Mouse (Mus musculus) embryonic facial prominence, embryonic 13.5 days (tissue): ENCODE results near the gene Prpf8. TPM values are rescaled to one million over a fixed set of nuclear protein-coding genes. Genes with fewer than 3 reads are reported as not detected.
"Not testable (repeated sequence)": the region's sequence is repeated elsewhere in the genome, so short reads cannot be mapped to it uniquely, and the experiment has no call there.

Source experiments
- ATAC-seq: fragments of 200-750 bp; cut with Nextera tagmentation; 2 replicates; pipeline ENCODE4 v1.8.0; 2017; ENCODE audit warnings: low read depth; ENCODE audit not compliant: insufficient number of reproducible peaks, insufficient read depth, low FRiP score, low TSS enrichment
- H3K27ac ChIP-seq: fragments of 300-500 bp; sonication (generic); 2 replicates; pipeline ENCODE4 v1.5.1; 2015; ENCODE audit warnings: moderate library complexity, mild to moderate bottlenecking, inconsistent platforms
- H3K27me3 ChIP-seq: fragments of 300-500 bp; sonication (generic); 2 replicates; pipeline ENCODE4 v1.6.1; 2015; ENCODE audit warnings: mild to moderate bottlenecking, inconsistent platforms
- H3K36me3 ChIP-seq: fragments of 300-500 bp; sonication (generic); 2 replicates; pipeline ENCODE4 v1.6.1; 2015; ENCODE audit warnings: mild to moderate bottlenecking, inconsistent platforms
- H3K4me1 ChIP-seq: fragments of 300-500 bp; sonication (generic); 2 replicates; pipeline ENCODE4 v1.6.1; 2015; ENCODE audit warnings: inconsistent platforms
- H3K4me2 ChIP-seq: fragments of 300-500 bp; sonication (generic); 2 replicates; pipeline ENCODE4 v1.6.1; 2015; ENCODE audit warnings: moderate library complexity, mild to moderate bottlenecking, inconsistent platforms
- H3K4me3 ChIP-seq: fragments of 300-500 bp; sonication (generic); 2 replicates; pipeline ENCODE4 v1.5.1; 2015; ENCODE audit warnings: mild to moderate bottlenecking, inconsistent platforms
- H3K9ac ChIP-seq: fragments of 300-500 bp; sonication (generic); 2 replicates; pipeline ENCODE4 v1.6.1; 2015; ENCODE audit warnings: mild to moderate bottlenecking, inconsistent platforms
- H3K9me3 ChIP-seq: fragments of 300-500 bp; sonication (generic); 2 replicates; pipeline ENCODE4 v1.6.1; 2016; ENCODE audit warnings: inconsistent platforms
- WGBS: fragments of 180-500 bp; shearing (Covaris S2); methylation state at CpG from one replicate; pipeline ENCODE4 v1.1.7; 2015; ENCODE audit warnings: mixed read lengths; 5-methylcytosine and 5-hydroxymethylcytosine counted together
- polyA plus RNA-seq: library from polyadenylated mRNA; unstranded; fragments of >200 nt; fragmentation: Nextera tagmentation; extraction: Ambion mirVana; gene quantifications from 2 replicates; pipeline ENCODE4 v1.2.1, GENCODE M21; 2015

Gene Prpf8
- polyA plus RNA-seq, 1 experiment from 2014 or later = 62.5 TPM

GRCm38 (mm10) chr11:75452081-75452480, 34.5 kb upstream of the Prpf8 start:
- 90% methylated on average over 8 of the region's 8 CpGs for WGBS
- Histone ChIP-seq H3K4me3 (no peak overlapping the region), H3K9me3 (no peaks in the 10 kb centered on the region), H3K27ac (no peak overlapping the region), H3K4me1 (peaks cover 22% of the 10 kb centered on the region), H3K27me3 (no peaks in the 10 kb centered on the region), H3K36me3 (peaks cover 45% of the 10 kb centered on the region), H3K4me2 (no peak overlapping the region), H3K9ac (no peak overlapping the region)
- no peak for ATAC-seq

GRCm38 (mm10) chr11:75452812-75453557, 33.6 kb upstream of the Prpf8 start:
- no peak overlapping the region for H3K4me3 ChIP-seq
- no peaks in the 10 kb centered on the region for H3K9me3 ChIP-seq
- peak overlapping the region; percentile 100 for H3K4me2 ChIP-seq
- H3K4me1 ChIP-seq = peaks cover 22% of the 10 kb centered on the region
- peaks cover 36% of the 10 kb centered on the region for H3K36me3 ChIP-seq
- 91% methylated on average over 31 of the region's 31 CpGs for WGBS
- no peaks in the 10 kb centered on the region for H3K27me3 ChIP-seq
- peak overlapping the region; percentile 80; the same call in 1 of the 2 replicates for H3K9ac ChIP-seq
- ATAC-seq = no peak
- no peak overlapping the region for H3K27ac ChIP-seq

GRCm38 (mm10) chr11:75453991-75454930, 32.4 kb upstream of the Prpf8 start, which contains the start of gene Wdr81:
Gene Wdr81, minus strand, starts transcription at chr11:75454717.
- Histone ChIP-seq H3K9ac (peak within 1 kb of the TSS; percentile 80), H3K4me3 (peak within 1 kb of the TSS; percentile 64), H3K36me3 (peaks cover 24% of the 10 kb centered on the region), H3K27me3 (no peaks in the 10 kb centered on the region), H3K4me1 (peaks cover 25% of the 10 kb centered on the region), H3K9me3 (no peaks in the 10 kb centered on the region), H3K27ac (peak within 1 kb of the TSS; percentile 52), H3K4me2 (peak within 1 kb of the TSS; percentile 100)
- WGBS = 2% methylated on average over 56 of the region's 56 CpGs
- peak; percentile 92 for ATAC-seq

- Histone ChIP-seq H3K36me3 (peaks cover 20% of the 10 kb centered on the region), H3K9ac (peak overlapping the region; percentile 80), H3K4me1 (peaks cover 34% of the 10 kb centered on the region), H3K9me3 (no peaks in the 10 kb centered on the region), H3K27me3 (no peaks in the 10 kb centered on the region), H3K27ac (peak overlapping the region; percentile 52), H3K4me3 (peak overlapping the region; percentile 64), H3K4me2 (peak overlapping the region; percentile 100)
- ATAC-seq = no peak
- WGBS = 75% methylated on average over 10 of the region's 10 CpGs
These were observed 31.4 kb upstream of the Prpf8 start for GRCm38 (mm10) chr11:75455041-75455736.

- WGBS = 90% methylated on average over 2 of the region's 2 CpGs
- not testable (repeated sequence) for H3K9ac ChIP-seq, H3K27ac ChIP-seq, H3K27me3 ChIP-seq, H3K4me2 ChIP-seq, H3K4me3 ChIP-seq, H3K9me3 ChIP-seq, ATAC-seq
- Histone ChIP-seq H3K4me1 (peaks cover 31% of the 10 kb centered on the region), H3K36me3 (peaks cover 14% of the 10 kb centered on the region)
These were observed 30.6 kb upstream of the Prpf8 start for GRCm38 (mm10) chr11:75455971-75456370.

DNA sequence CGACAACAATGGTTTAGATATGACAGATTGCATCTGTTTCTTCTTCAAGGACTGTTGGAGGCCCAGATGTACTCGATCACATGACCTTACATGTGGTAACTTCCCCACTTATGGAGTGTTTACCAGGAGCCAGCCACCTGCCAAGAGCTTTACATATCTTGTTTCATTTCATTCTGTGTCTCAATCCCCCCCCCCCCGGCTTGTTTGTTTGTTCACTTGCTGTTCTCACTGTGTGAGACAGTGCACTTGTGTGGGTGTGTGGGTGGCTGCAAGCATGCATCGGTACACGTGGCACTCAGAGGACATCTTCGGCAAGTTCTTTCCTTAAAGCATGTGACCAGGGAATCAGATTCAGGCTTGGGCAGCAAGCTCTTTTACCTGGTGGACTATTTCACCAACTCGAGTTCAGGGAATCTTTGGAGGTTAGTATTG, 30.2 kb upstream of the Prpf8 start:
- 82% methylated on average over 7 of the region's 7 CpGs for WGBS
- Histone ChIP-seq H3K9ac (no peak overlapping the region), H3K4me1 (peaks cover 31% of the 10 kb centered on the region), H3K36me3 (peaks cover 9% of the 10 kb centered on the region; the same call in 1 of the 2 replicates), H3K27me3 (no peaks in the 10 kb centered on the region), H3K9me3 (no peaks in the 10 kb centered on the region), H3K4me2 (no peak overlapping the region), H3K27ac (no peak overlapping the region), H3K4me3 (no peak overlapping the region)
- no peak for ATAC-seq

DNA sequence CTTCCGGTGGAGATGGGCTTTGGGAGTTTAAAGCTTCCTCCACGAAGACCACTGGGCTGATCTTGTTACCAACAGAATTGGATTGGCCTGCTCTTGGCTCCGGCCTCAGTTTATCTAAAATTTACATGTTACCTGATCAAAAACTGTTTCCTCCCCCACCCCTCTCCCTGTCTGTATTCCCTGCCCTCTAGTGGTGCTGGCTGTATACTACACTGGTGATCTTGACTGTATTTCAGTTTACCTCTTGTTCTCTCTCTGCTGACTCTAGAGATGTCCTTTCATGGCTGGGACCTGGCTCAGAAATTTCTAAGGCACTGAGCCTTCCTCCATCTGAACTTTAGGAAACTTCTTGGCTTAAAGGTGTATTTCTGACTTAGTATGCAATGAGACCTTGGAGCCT, 28.4 kb upstream of the Prpf8 start:
- no peak overlapping the region for H3K27ac ChIP-seq
- peaks cover 45% of the 10 kb centered on the region for H3K4me1 ChIP-seq
- WGBS = 21% methylated on average over 3 of the region's 3 CpGs
- H3K36me3 ChIP-seq = no peaks in the 10 kb centered on the region
- no peak overlapping the region for H3K4me3 ChIP-seq
- ATAC-seq = no peak
- no peak overlapping the region for H3K4me2 ChIP-seq
- no peaks in the 10 kb centered on the region for H3K27me3 ChIP-seq
- no peaks in the 10 kb centered on the region for H3K9me3 ChIP-seq
- no peak overlapping the region for H3K9ac ChIP-seq

- 81% methylated on average over 8 of the region's 8 CpGs for WGBS
- Histone ChIP-seq H3K4me1 (peaks cover 46% of the 10 kb centered on the region), H3K36me3 (no peaks in the 10 kb centered on the region), H3K9me3 (no peaks in the 10 kb centered on the region), H3K4me2 (no peak overlapping the region), H3K4me3 (no peak overlapping the region), H3K27me3 (no peaks in the 10 kb centered on the region), H3K9ac (no peak overlapping the region), H3K27ac (no peak overlapping the region)
- no peak for ATAC-seq
These were observed 28.0 kb upstream of the Prpf8 start for GRCm38 (mm10) chr11:75458628-75459041.

DNA sequence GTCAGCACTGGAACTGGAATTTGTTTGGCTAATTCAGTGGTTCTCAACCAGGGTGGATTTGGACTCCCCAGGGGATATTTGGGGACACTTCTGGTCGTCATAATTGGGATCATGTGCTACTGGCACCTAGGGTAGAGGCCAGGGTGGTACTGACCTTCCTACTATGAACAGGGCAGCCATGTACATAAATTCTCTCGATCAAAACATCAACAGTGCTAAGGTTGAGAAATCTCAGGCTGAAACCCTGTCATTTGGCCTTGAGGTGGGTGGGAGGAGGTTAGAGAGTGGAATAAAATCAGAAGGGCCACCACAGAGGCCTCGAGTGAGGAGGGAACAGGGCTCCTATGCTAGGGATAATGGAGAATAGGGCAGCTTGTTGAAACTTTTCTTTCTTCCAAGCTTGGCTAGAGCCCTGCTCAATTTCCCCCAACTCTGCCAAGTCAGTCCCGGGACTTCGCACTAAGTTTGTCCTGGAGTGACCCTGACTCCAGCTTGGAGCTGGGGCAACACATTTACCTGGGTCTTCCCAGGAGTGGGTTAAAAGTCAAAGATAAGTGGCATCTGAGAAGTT, 27.4 kb upstream of the Prpf8 start:
- Histone ChIP-seq H3K4me2 (peak overlapping the region; percentile 98; the same call in 1 of the 2 replicates), H3K27me3 (no peaks in the 10 kb centered on the region), H3K4me3 (no peak overlapping the region), H3K36me3 (no peaks in the 10 kb centered on the region), H3K9me3 (no peaks in the 10 kb centered on the region), H3K4me1 (peaks cover 42% of the 10 kb centered on the region), H3K27ac (peak overlapping the region; percentile 95; the same call in 1 of the 2 replicates), H3K9ac (no peak overlapping the region)
- no peak for ATAC-seq
- WGBS = 74% methylated on average over 5 of the region's 5 CpGs

DNA sequence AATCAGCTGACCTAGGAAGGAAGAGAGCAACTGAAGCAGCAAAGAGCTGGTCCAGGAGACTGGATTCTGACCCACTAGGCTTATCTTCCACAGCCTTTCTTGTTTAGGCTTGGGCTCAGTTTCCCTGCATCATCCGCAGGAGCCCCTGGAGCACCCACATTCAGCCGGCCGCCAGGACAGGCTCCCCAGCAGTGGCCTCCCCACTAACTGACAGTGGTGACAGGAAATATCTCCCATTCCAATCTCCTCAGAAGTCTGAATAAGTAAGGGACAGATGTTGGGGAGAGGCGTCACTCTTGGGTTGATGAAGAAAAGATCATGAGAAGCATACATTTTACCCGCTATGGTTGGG, 26.9 kb upstream of the Prpf8 start:
- Histone ChIP-seq H3K4me3 (peak overlapping the region; percentile 64), H3K27ac (peak overlapping the region; percentile 95), H3K27me3 (no peaks in the 10 kb centered on the region), H3K4me2 (peak overlapping the region; percentile 98), H3K9ac (peak overlapping the region; percentile 70; the same call in 1 of the 2 replicates), H3K9me3 (no peaks in the 10 kb centered on the region), H3K36me3 (no peaks in the 10 kb centered on the region), H3K4me1 (peaks cover 41% of the 10 kb centered on the region)
- WGBS = 19% methylated on average over 5 of the region's 5 CpGs
- no peak for ATAC-seq
